Mouse (Mus musculus) embryonic facial prominence, embryonic 13.5 days (tissue): ENCODE data around the gene Ntng1. TPM values are rescaled to one million over a fixed set of nuclear protein-coding genes. Genes with fewer than 3 reads are reported as not detected.

Source experiments
- ATAC-seq: fragments of 200-750 bp; cut with Nextera tagmentation; 2 replicates; pipeline ENCODE4 v1.8.0; 2017; ENCODE audit warnings: low read depth; ENCODE audit not compliant: insufficient number of reproducible peaks, insufficient read depth, low FRiP score, low TSS enrichment
- H3K27ac ChIP-seq: fragments of 300-500 bp; sonication (generic); 2 replicates; pipeline ENCODE4 v1.5.1; 2015; ENCODE audit warnings: moderate library complexity, mild to moderate bottlenecking, inconsistent platforms
- H3K27me3 ChIP-seq: fragments of 300-500 bp; sonication (generic); 2 replicates; pipeline ENCODE4 v1.6.1; 2015; ENCODE audit warnings: mild to moderate bottlenecking, inconsistent platforms
- H3K36me3 ChIP-seq: fragments of 300-500 bp; sonication (generic); 2 replicates; pipeline ENCODE4 v1.6.1; 2015; ENCODE audit warnings: mild to moderate bottlenecking, inconsistent platforms
- H3K4me1 ChIP-seq: fragments of 300-500 bp; sonication (generic); 2 replicates; pipeline ENCODE4 v1.6.1; 2015; ENCODE audit warnings: inconsistent platforms
- H3K4me2 ChIP-seq: fragments of 300-500 bp; sonication (generic); 2 replicates; pipeline ENCODE4 v1.6.1; 2015; ENCODE audit warnings: moderate library complexity, mild to moderate bottlenecking, inconsistent platforms
- H3K4me3 ChIP-seq: fragments of 300-500 bp; sonication (generic); 2 replicates; pipeline ENCODE4 v1.5.1; 2015; ENCODE audit warnings: mild to moderate bottlenecking, inconsistent platforms
- H3K9ac ChIP-seq: fragments of 300-500 bp; sonication (generic); 2 replicates; pipeline ENCODE4 v1.6.1; 2015; ENCODE audit warnings: mild to moderate bottlenecking, inconsistent platforms
- H3K9me3 ChIP-seq: fragments of 300-500 bp; sonication (generic); 2 replicates; pipeline ENCODE4 v1.6.1; 2016; ENCODE audit warnings: inconsistent platforms
- WGBS: fragments of 180-500 bp; shearing (Covaris S2); methylation state at CpG from one replicate; pipeline ENCODE4 v1.1.7; 2015; ENCODE audit warnings: mixed read lengths; 5-methylcytosine and 5-hydroxymethylcytosine counted together
- polyA plus RNA-seq: library from polyadenylated mRNA; unstranded; fragments of >200 nt; fragmentation: Nextera tagmentation; extraction: Ambion mirVana; gene quantifications from 2 replicates; pipeline ENCODE4 v1.2.1, GENCODE M21; 2015

Ntng1 gene
- polyA plus RNA-seq, 1 experiment from 2014 or later, result 5.9 TPM

DNA sequence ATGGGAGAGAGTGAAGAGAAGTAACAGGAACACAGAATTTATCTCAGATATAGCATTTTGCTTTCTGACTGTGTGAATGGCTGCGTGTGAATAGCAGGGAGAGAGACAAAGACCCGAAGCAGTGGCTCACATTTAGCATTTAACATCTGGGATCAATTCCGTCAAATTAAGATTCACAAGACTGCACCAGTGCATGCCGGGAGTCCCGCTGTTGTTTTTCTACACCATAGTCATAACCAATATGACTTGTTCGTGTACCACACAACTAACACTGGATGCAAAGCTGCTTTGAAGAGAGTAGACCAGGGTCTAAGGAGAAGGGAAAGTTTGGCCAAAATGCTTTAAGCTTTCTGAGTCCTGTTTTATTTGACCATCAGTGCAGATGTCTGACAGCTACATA, 95.7 kb downstream of the Ntng1 start:
- H3K36me3 ChIP-seq, result no peaks in the 10 kb centered on the region
- peak overlapping the region; percentile 37 for H3K4me2 ChIP-seq
- no peaks in the 10 kb centered on the region for H3K27me3 ChIP-seq
- H3K9ac ChIP-seq, result no peak overlapping the region
- no peak overlapping the region for H3K4me3 ChIP-seq
- H3K4me1 ChIP-seq, result peaks cover 8% of the 10 kb centered on the region
- ATAC-seq, result no peak
- H3K27ac ChIP-seq, result peak overlapping the region; percentile 41; the same call in 1 of the 2 replicates
- 15% methylated on average over 6 of the region's 6 CpGs for WGBS
- H3K9me3 ChIP-seq, result no peaks in the 10 kb centered on the region

DNA sequence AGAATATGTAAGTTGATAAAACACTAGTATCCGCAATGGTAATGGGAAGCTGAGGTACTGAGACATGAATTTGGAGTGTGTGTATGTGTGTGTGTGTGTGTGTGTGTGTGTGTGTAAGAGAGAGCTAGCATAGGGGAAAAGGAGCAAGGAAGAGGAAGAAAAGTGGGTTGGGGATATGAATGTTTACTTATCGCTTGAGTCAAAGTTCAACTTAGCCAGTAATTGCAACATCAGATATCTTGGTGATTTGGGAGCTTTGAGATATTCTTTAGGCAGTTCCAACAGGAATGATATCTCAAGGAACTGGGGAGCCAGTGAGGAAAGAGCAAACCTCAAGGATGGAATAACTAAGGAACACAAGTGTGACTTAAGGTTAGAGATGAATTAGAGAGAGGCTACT, 97.1 kb downstream of the Ntng1 start:
- ATAC-seq, result no peak
- no peak overlapping the region for H3K27ac ChIP-seq
- no peaks in the 10 kb centered on the region for H3K36me3 ChIP-seq
- H3K27me3 ChIP-seq, result no peaks in the 10 kb centered on the region
- no peak overlapping the region for H3K9ac ChIP-seq
- WGBS, result 93% methylated on average over 2 of the region's 2 CpGs
- H3K4me1 ChIP-seq, result peaks cover 8% of the 10 kb centered on the region
- H3K4me2 ChIP-seq, result no peak overlapping the region
- no peaks in the 10 kb centered on the region for H3K9me3 ChIP-seq
- H3K4me3 ChIP-seq, result no peak overlapping the region

DNA sequence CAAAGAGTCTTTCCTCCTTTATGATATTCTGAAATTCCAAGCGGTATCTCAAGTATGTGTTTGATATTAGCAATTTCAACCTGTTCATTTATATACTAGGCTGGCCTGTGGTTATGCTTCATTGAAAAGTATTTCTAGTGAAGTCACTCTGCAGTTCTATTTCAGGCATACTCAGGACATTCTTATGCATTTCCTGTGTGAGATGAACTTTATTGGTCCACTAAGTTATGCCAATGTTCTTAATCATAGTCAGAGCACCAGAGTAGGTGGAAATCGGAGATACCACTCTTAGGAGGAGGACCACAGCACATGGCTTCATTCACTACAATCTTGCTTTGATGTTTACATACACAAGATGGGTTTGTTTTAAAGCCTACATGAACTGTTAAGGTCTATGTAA, 99.6 kb downstream of the Ntng1 start:
- Histone ChIP-seq H3K4me1 (peaks cover 8% of the 10 kb centered on the region), H3K27ac (no peak overlapping the region), H3K9ac (no peak overlapping the region), H3K36me3 (no peaks in the 10 kb centered on the region), H3K4me3 (no peak overlapping the region), H3K27me3 (no peaks in the 10 kb centered on the region), H3K4me2 (no peak overlapping the region), H3K9me3 (no peaks in the 10 kb centered on the region)
- 89% methylated on average over 2 of the region's 2 CpGs for WGBS
- no peak for ATAC-seq

- ATAC-seq, result no peak
- no peak overlapping the region for H3K27ac ChIP-seq
- H3K4me1 ChIP-seq, result peaks cover 8% of the 10 kb centered on the region
- no peak overlapping the region for H3K4me3 ChIP-seq
- no peaks in the 10 kb centered on the region for H3K27me3 ChIP-seq
- H3K4me2 ChIP-seq, result no peak overlapping the region
- 91% methylated on average over 1 of the region's 1 CpGs for WGBS
- no peak overlapping the region for H3K9ac ChIP-seq
- H3K9me3 ChIP-seq, result no peaks in the 10 kb centered on the region
- no peaks in the 10 kb centered on the region for H3K36me3 ChIP-seq
These were observed 100.1 kb downstream of the Ntng1 start for GRCm38 (mm10) chr3:110043641-110044187.

- Histone ChIP-seq H3K4me3 (no peak overlapping the region), H3K27ac (no peak overlapping the region), H3K4me2 (no peak overlapping the region), H3K4me1 (peaks cover 13% of the 10 kb centered on the region; the same call in 1 of the 2 replicates), H3K9me3 (no peaks in the 10 kb centered on the region), H3K27me3 (no peaks in the 10 kb centered on the region), H3K9ac (no peak overlapping the region), H3K36me3 (no peaks in the 10 kb centered on the region)
- ATAC-seq, result no peak
- 34% methylated on average over 18 of the region's 18 CpGs for WGBS
These were observed 120.8 kb downstream of the Ntng1 start for GRCm38 (mm10) chr3:110022783-110023599.

DNA sequence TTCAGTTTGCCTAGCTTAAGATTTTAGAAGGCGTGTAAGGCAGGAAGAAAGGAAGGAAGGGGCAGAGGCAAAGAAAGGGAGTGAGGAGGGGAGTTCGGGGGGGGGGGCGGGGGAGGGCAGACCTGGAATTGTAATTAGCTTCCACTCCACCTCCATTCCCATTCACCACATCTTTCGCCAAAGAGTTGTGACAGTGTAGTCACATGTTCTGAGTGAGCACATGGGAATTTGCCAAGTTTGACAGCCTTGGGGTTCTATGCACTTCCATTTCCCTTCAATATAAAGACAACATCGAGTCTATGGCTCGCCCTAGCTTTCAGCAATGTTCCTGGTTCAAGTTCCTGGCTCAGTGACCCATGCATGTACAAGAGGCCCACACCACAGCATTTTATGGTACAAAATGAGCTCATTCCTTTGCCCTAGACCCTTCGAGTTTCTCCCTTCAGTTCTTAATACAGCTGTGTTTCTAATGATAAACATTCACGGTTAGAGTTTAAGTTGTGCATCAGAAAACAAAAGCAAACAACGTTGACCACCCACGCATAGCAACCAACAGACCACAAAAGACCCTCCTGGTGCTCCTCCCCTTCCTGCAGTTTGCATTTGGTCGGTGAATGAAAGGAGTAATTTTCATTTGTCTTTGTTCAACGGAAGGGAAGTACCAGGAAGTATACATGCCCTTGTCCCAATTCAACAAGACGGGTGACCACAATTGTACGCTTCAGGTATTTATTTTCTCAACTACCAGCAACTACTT, 132.8 kb downstream of the Ntng1 start:
- Histone ChIP-seq H3K27me3 (no peaks in the 10 kb centered on the region), H3K36me3 (no peaks in the 10 kb centered on the region), H3K27ac (no peak overlapping the region), H3K9me3 (no peaks in the 10 kb centered on the region), H3K4me3 (no peak overlapping the region), H3K4me1 (no peaks in the 10 kb centered on the region), H3K9ac (no peak overlapping the region), H3K4me2 (no peak overlapping the region)
- ATAC-seq, result no peak
- 74% methylated on average over 14 of the region's 14 CpGs for WGBS

DNA sequence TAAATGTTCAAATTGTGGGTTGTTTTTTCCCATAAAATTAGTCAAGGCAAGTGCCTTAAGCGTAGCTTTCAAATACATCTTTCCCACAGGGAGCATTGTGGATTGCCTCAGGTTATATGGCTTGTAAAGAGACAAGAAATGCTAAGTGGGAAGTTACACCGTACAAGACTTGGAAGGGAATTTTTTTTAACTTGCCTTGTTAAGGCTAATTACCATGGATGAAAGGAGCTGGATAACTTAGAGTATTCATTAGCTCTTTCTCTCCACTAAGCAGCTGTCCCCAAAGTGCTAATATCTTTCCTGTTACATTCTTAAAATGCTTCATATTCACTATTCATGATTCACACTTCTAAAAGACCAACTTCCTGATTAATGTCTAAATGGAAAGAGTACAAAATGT, 133.4 kb downstream of the Ntng1 start:
- 24% methylated on average over 2 of the region's 2 CpGs for WGBS
- Histone ChIP-seq H3K36me3 (no peaks in the 10 kb centered on the region), H3K4me3 (no peak overlapping the region), H3K9ac (no peak overlapping the region), H3K4me2 (no peak overlapping the region), H3K27me3 (no peaks in the 10 kb centered on the region), H3K27ac (no peak overlapping the region), H3K9me3 (no peaks in the 10 kb centered on the region), H3K4me1 (no peaks in the 10 kb centered on the region)
- ATAC-seq, result no peak

- Histone ChIP-seq H3K9ac (no peak overlapping the region), H3K4me2 (no peak overlapping the region), H3K4me1 (no peaks in the 10 kb centered on the region), H3K27ac (no peak overlapping the region), H3K9me3 (no peaks in the 10 kb centered on the region), H3K27me3 (no peaks in the 10 kb centered on the region), H3K4me3 (no peak overlapping the region), H3K36me3 (no peaks in the 10 kb centered on the region)
- no peak for ATAC-seq
- WGBS, result 41% methylated on average over 5 of the region's 5 CpGs
These were observed 143.5 kb downstream of the Ntng1 start for GRCm38 (mm10) chr3:110000349-110000748.

DNA sequence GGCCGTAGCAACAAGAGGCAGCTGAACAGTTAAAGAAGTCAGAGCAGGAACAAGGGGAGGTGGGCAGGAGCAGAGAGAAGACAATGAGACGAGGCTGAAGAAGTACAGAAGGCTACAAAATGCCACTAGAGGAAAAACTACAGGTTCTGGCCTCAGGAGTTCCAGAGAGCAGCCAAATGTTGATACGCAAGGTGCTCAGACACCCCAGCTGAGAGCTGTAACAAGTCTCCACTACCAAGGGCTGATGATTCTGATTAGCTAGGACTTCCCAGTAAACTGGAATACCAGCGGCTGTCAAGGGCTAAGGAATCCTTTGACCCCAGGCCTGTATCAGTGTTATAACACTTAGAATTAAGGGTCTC, 148.2 kb downstream of the Ntng1 start:
- 68% methylated on average over 4 of the region's 4 CpGs for WGBS
- ATAC-seq, result no peak

GRCm38 (mm10) chr3:109994978-109995662, 148.7 kb downstream of the Ntng1 start:
- Histone ChIP-seq H3K27me3 (no peaks in the 10 kb centered on the region), H3K4me2 (no peak overlapping the region), H3K36me3 (no peaks in the 10 kb centered on the region), H3K9me3 (no peaks in the 10 kb centered on the region), H3K4me1 (peaks cover 4% of the 10 kb centered on the region; the same call in 1 of the 2 replicates), H3K9ac (no peak overlapping the region), H3K27ac (no peak overlapping the region), H3K4me3 (no peak overlapping the region)
- WGBS, result 39% methylated on average over 6 of the region's 6 CpGs
- no peak for ATAC-seq

More for the DNA sequence above, 148.2 kb downstream of the Ntng1 start:
- Histone ChIP-seq H3K9me3 (no peaks in the 10 kb centered on the region), H3K27ac (no peak overlapping the region), H3K9ac (no peak overlapping the region), H3K36me3 (no peaks in the 10 kb centered on the region), H3K27me3 (no peaks in the 10 kb centered on the region), H3K4me2 (no peak overlapping the region), H3K4me3 (no peak overlapping the region), H3K4me1 (peaks cover 4% of the 10 kb centered on the region; the same call in 1 of the 2 replicates)

GRCm38 (mm10) chr3:109984086-109984485, 159.7 kb downstream of the Ntng1 start:
- no peak for ATAC-seq

More at GRCm38 (mm10) chr3:109984086-109984485, 159.7 kb downstream of the Ntng1 start:
- no peaks in the 10 kb centered on the region for H3K36me3 ChIP-seq
- no peak overlapping the region for H3K4me2 ChIP-seq
- H3K4me1 ChIP-seq, result no peaks in the 10 kb centered on the region
- no peaks in the 10 kb centered on the region for H3K27me3 ChIP-seq
- WGBS, result 30% methylated on average over 2 of the region's 2 CpGs
- no peak overlapping the region for H3K9ac ChIP-seq
- H3K4me3 ChIP-seq, result no peak overlapping the region
- no peak overlapping the region for H3K27ac ChIP-seq
- no peaks in the 10 kb centered on the region for H3K9me3 ChIP-seq
